Mouse (Mus musculus) kidney, postnatal 36 days (tissue): Measurements from ENCODE around the gene Gpr162.
"Not testable (repeated sequence)": the region's sequence is repeated elsewhere in the genome, so short reads cannot be mapped to it uniquely, and the experiment has no call there.

Experiments used
- DNase-seq, 2 experiments: peaks; one replicate each; pipeline ENCODE4 v3.0.0; 2021 to 2022; ENCODE audit warnings: mixed read lengths in 2 of 2

The Gpr162 gene

GRCm38 (mm10) chr6:124863658-124864298 is at the start of gene Gpr162:
Gene Gpr162, minus strand, starts transcription at chr6:124863983.
- peak; percentile 56 to 79 for DNase-seq

GRCm38 (mm10) chr6:124913214-124913613 is 49.4 kb upstream of the Gpr162 start:
- no peak for DNase-seq

GRCm38 (mm10) chr6:124911533-124912218 is 47.9 kb upstream of the Gpr162 start, which contains the start of gene Lag3:
Gene Lag3, minus strand, starts transcription at chr6:124911705.
- DNase-seq, result no peak

- DNase-seq, result no peak
Observed at GRCm38 (mm10) chr6:124910032-124910431, 46.2 kb upstream of the Gpr162 start.

- DNase-seq, result no peak
Observed at GRCm38 (mm10) chr6:124907767-124908166, 44.0 kb upstream of the Gpr162 start.

- no peak for DNase-seq
Observed at GRCm38 (mm10) chr6:124904991-124905860, 41.4 kb upstream of the Gpr162 start.

GRCm38 (mm10) chr6:124904161-124904981 is 40.6 kb upstream of the Gpr162 start:
- peak; percentile 78 to 90 for DNase-seq

GRCm38 (mm10) chr6:124903580-124904151 is 39.9 kb upstream of the Gpr162 start:
- peak; percentile 95 to 97 for DNase-seq

GRCm38 (mm10) chr6:124901851-124902250 is 38.1 kb upstream of the Gpr162 start:
- no peak for DNase-seq

- DNase-seq, result peak; percentile 30 to 39
Observed at GRCm38 (mm10) chr6:124900801-124901480, 37.2 kb upstream of the Gpr162 start.

GRCm38 (mm10) chr6:124900056-124900800 is 36.4 kb upstream of the Gpr162 start:
- DNase-seq, result no peak

GRCm38 (mm10) chr6:124898359-124898758 is 34.6 kb upstream of the Gpr162 start:
- DNase-seq, result no peak

GRCm38 (mm10) chr6:124894113-124894512 is 30.3 kb upstream of the Gpr162 start:
- not testable (repeated sequence) for DNase-seq

GRCm38 (mm10) chr6:124890997-124891396 is 27.2 kb upstream of the Gpr162 start:
- no peak for DNase-seq

- no peak for DNase-seq
Observed at GRCm38 (mm10) chr6:124888555-124889125, 24.9 kb upstream of the Gpr162 start.

GRCm38 (mm10) chr6:124887986-124888385 is 24.2 kb upstream of the Gpr162 start, which contains the start of gene Cd4:
Gene Cd4, minus strand, starts transcription at chr6:124888221.
- DNase-seq, result no peak

- DNase-seq, result no peak
Observed at GRCm38 (mm10) chr6:124885956-124886381, 22.2 kb upstream of the Gpr162 start.

GRCm38 (mm10) chr6:124884714-124885500 is 21.1 kb upstream of the Gpr162 start:
- DNase-seq, result no peak

GRCm38 (mm10) chr6:124883351-124883750 is 19.6 kb upstream of the Gpr162 start:
- no peak for DNase-seq
